Mouse (Mus musculus) forebrain, embryonic 16.5 days (tissue): ENCODE measurements around the gene Hnf1b. TPM values are rescaled to one million over a fixed set of nuclear protein-coding genes. Genes with fewer than 3 reads are reported as not detected.

Experiments
- ATAC-seq: fragments of 200-750 bp; cut with Nextera tagmentation; 2 replicates; pipeline ENCODE4 v1.8.0; 2017; ENCODE audit warnings: mild to moderate bottlenecking, moderate library complexity
- H3K27ac ChIP-seq: fragments of 300-500 bp; sonication (generic); 2 replicates; pipeline ENCODE4 v1.5.1; 2014; ENCODE audit warnings: low read length, control low read depth
- H3K27me3 ChIP-seq: fragments of 300-500 bp; sonication (generic); replicated peaks from 2 replicates; pipeline ENCODE4 v1.6.1; 2014; ENCODE audit warnings: low read length; ENCODE audit not compliant: control insufficient read depth, insufficient read depth
- H3K36me3 ChIP-seq: fragments of 300-500 bp; sonication (generic); 2 replicates; pipeline ENCODE4 v1.6.1; 2014; ENCODE audit not compliant: control insufficient read depth, insufficient read depth
- H3K4me1 ChIP-seq: fragments of 300-500 bp; sonication (generic); replicated peaks from 2 replicates; pipeline ENCODE4 v1.6.1; 2014; ENCODE audit warnings: low read length; ENCODE audit not compliant: control insufficient read depth, insufficient read depth
- H3K4me2 ChIP-seq: fragments of 300-500 bp; sonication (generic); 2 replicates; pipeline ENCODE4 v1.6.1; 2014; ENCODE audit warnings: mild to moderate bottlenecking, low read length, control low read depth
- H3K4me3 ChIP-seq: fragments of 300-500 bp; sonication (generic); replicated peaks from 2 replicates; pipeline ENCODE4 v1.5.1; 2014; ENCODE audit warnings: mild to moderate bottlenecking, low read length, control low read depth
- H3K9ac ChIP-seq: fragments of 300-500 bp; sonication (generic); replicated peaks from 2 replicates; pipeline ENCODE4 v1.6.1; 2014; ENCODE audit warnings: low read depth, low read length, control low read depth
- H3K9me3 ChIP-seq: fragments of 300-500 bp; sonication (generic); 2 replicates; pipeline ENCODE4 v1.6.1; 2016; ENCODE audit warnings: low read length; ENCODE audit not compliant: control insufficient read depth
- WGBS: fragments of 180-500 bp; shearing (Covaris S2); extraction: QIAGEN DNeasy Blood & Tissue Kit; methylation state at CpG from one replicate; pipeline ENCODE4 v1.1.7; 2014; 5-methylcytosine and 5-hydroxymethylcytosine counted together
- polyA plus RNA-seq: library from polyadenylated mRNA; unstranded; fragments of >200 nt; fragmentation: Nextera tagmentation; extraction: Ambion mirVana; gene quantifications from 2 replicates; pipeline ENCODE4 v1.2.1, GENCODE M21; 2015

Hnf1b gene
- polyA plus RNA-seq, 1 experiment from 2014 or later: 0.16 TPM

DNA sequence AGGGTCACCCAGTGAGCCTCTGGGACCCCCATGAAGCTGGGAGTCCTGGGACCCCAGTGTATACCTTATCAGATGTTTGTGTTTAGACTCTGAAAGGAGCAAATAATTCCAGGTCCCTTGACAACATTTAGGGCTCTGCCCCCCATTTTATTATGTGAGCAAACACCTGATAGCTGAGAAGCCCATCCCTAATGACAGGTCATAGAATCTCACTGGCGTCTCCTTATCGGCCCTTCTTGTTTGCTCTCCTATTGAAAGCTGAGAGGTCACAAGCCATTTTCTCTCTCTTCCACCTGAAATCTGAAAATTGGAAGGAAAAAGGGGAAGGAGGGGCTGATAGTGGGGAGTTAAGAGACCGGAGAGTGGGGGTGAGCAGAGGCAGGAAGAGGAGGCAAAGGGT is 52.9 kb downstream of the Hnf1b start:
- no peaks in the 10 kb centered on the region; the same call in 1 of the 2 replicates for H3K27me3 ChIP-seq
- no peak overlapping the region for H3K27ac ChIP-seq
- H3K4me2 ChIP-seq: no peak overlapping the region
- H3K4me1 ChIP-seq: no peaks in the 10 kb centered on the region
- no peak overlapping the region for H3K4me3 ChIP-seq
- no peaks in the 10 kb centered on the region for H3K9me3 ChIP-seq
- H3K9ac ChIP-seq: no peak overlapping the region
- no peaks in the 10 kb centered on the region for H3K36me3 ChIP-seq
- WGBS: 93% methylated on average over 3 of the region's 3 CpGs
- ATAC-seq: no peak

DNA sequence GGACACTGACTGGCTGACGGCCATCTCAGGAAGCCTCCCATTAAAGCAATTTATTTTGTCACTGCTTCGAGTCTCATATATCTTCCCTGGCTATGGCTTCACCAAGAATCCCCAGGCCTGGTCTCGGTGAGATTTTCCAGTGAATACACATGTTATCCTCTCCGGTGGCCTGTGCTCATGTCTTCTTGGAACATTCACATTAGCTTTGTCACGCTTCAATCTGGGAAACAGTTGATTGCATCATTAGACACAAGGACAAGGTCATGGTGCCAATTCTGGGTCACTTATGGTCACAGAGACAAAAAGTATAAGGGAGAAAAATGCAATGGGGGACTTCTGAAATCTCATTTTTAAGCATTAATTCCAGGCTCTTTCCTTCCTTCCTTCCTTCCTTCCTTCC is 55.9 kb downstream of the Hnf1b start:
- H3K4me3 ChIP-seq: no peak overlapping the region
- 87% methylated on average over 5 of the region's 5 CpGs for WGBS

DNA sequence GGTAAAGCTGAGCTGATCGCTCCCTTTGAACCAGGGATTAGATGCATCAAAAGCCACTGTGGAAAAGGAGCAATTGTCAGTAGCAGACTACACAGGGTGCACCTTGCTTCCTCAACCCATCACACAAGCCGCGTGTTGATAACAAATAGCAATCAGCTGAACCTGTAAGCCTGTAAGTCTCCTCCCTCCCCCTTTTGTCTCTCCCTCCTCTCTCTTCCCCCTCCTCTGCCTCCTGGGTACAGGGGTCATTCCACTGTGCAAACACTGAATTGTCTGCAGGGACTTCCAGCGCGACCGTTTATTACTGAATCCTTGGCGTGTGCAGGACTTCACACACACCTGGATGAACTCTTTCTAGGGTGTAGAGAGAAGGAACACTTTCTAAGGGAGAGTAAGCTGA is 58.5 kb downstream of the Hnf1b start:
- Histone ChIP-seq H3K36me3 (no peaks in the 10 kb centered on the region), H3K9me3 (no peaks in the 10 kb centered on the region), H3K9ac (no peak overlapping the region), H3K4me1 (no peaks in the 10 kb centered on the region), H3K4me2 (no peak overlapping the region), H3K4me3 (no peak overlapping the region), H3K27me3 (no peaks in the 10 kb centered on the region; the same call in 1 of the 2 replicates), H3K27ac (no peak overlapping the region)
- 17% methylated on average over 7 of the region's 7 CpGs for WGBS
- ATAC-seq: no peak

More for the DNA sequence above, 55.9 kb downstream of the Hnf1b start:
- no peaks in the 10 kb centered on the region for H3K36me3 ChIP-seq
- H3K9me3 ChIP-seq: no peaks in the 10 kb centered on the region
- ATAC-seq: no peak
- H3K4me1 ChIP-seq: no peaks in the 10 kb centered on the region
- no peak overlapping the region for H3K4me2 ChIP-seq
- H3K27ac ChIP-seq: no peak overlapping the region
- no peaks in the 10 kb centered on the region; the same call in 1 of the 2 replicates for H3K27me3 ChIP-seq
- H3K9ac ChIP-seq: no peak overlapping the region

DNA sequence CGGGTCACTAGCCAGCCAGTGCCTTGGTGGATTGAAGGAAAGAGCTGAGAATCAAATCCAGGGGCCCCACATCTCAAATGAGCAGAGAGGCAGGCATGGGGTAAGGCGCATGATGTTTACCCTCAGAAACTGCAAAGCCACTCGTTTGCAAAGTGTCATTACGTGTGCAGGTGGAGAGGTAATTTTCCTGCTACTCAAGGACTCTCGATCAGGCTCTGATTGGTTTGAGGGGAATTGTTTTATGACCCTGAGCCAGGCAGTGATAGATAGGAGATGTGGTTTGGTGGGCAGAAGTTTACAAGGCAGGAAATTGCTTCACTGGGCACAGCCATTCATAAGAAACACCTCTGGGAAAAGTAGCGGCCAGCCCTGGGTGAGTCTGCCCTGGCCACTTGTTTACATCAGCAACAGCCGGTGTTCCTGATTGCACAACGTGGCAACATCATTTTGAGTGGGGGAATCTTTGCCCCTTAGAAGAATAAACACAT is 64.0 kb downstream of the Hnf1b start:
- no peak for ATAC-seq
- Histone ChIP-seq H3K4me1 (no peaks in the 10 kb centered on the region), H3K4me2 (no peak overlapping the region), H3K4me3 (no peak overlapping the region), H3K27ac (no peak overlapping the region), H3K9me3 (no peaks in the 10 kb centered on the region), H3K36me3 (no peaks in the 10 kb centered on the region), H3K9ac (no peak overlapping the region), H3K27me3 (no peaks in the 10 kb centered on the region)
- WGBS: 79% methylated on average over 8 of the region's 8 CpGs

GRCm38 (mm10) chr11:83914501-83914900 is 64.6 kb downstream of the Hnf1b start:
- no peak overlapping the region for H3K4me2 ChIP-seq
- H3K9me3 ChIP-seq: no peaks in the 10 kb centered on the region
- H3K36me3 ChIP-seq: no peaks in the 10 kb centered on the region
- 89% methylated on average over 4 of the region's 4 CpGs for WGBS
- H3K4me3 ChIP-seq: no peak overlapping the region
- no peaks in the 10 kb centered on the region for H3K4me1 ChIP-seq
- H3K27me3 ChIP-seq: no peaks in the 10 kb centered on the region
- H3K9ac ChIP-seq: no peak overlapping the region
- no peak for ATAC-seq
- H3K27ac ChIP-seq: no peak overlapping the region

DNA sequence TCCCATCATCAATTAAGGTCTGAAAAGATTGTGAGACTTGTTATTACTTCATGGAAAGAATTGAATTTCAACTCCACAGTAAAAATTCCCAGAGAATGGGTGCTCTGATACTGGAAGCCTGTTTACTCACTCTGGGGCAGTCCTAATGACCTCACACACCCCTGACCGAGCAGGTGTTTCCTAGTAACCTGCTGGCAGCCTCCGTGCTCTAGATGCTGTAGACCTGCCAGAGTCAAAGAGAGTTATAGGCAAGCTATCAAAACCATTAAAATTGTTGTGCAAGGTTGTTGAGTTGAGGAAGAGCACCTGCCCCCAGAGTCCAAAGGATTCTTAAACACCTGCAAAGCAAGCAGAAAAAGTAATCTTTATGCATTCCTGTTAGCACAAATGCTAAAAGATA is 72.7 kb downstream of the Hnf1b start:
- H3K27ac ChIP-seq: no peak overlapping the region
- H3K4me2 ChIP-seq: no peak overlapping the region
- ATAC-seq: no peak
- no peak overlapping the region for H3K4me3 ChIP-seq
- H3K36me3 ChIP-seq: no peaks in the 10 kb centered on the region
- H3K4me1 ChIP-seq: no peaks in the 10 kb centered on the region
- H3K9me3 ChIP-seq: no peaks in the 10 kb centered on the region
- WGBS: 71% methylated on average over 2 of the region's 2 CpGs
- H3K27me3 ChIP-seq: no peaks in the 10 kb centered on the region
- no peak overlapping the region for H3K9ac ChIP-seq

- Histone ChIP-seq H3K4me2 (no peak overlapping the region), H3K4me1 (no peaks in the 10 kb centered on the region), H3K9ac (no peak overlapping the region), H3K27ac (no peak overlapping the region), H3K27me3 (no peaks in the 10 kb centered on the region), H3K4me3 (no peak overlapping the region), H3K9me3 (no peaks in the 10 kb centered on the region), H3K36me3 (no peaks in the 10 kb centered on the region)
- 62% methylated on average over 3 of the region's 3 CpGs for WGBS
- ATAC-seq: no peak
Observed at GRCm38 (mm10) chr11:83927097-83927496, 77.2 kb downstream of the Hnf1b start.

- H3K27ac ChIP-seq: no peak overlapping the region
- no peaks in the 10 kb centered on the region for H3K36me3 ChIP-seq
- H3K9me3 ChIP-seq: no peaks in the 10 kb centered on the region
- H3K27me3 ChIP-seq: no peaks in the 10 kb centered on the region
- no peak for ATAC-seq
- H3K9ac ChIP-seq: no peak overlapping the region
- no peaks in the 10 kb centered on the region for H3K4me1 ChIP-seq
- no peak overlapping the region for H3K4me3 ChIP-seq
- H3K4me2 ChIP-seq: no peak overlapping the region
- 78% methylated on average over 10 of the region's 10 CpGs for WGBS
Observed at GRCm38 (mm10) chr11:83932506-83933106, 82.7 kb downstream of the Hnf1b start.

DNA sequence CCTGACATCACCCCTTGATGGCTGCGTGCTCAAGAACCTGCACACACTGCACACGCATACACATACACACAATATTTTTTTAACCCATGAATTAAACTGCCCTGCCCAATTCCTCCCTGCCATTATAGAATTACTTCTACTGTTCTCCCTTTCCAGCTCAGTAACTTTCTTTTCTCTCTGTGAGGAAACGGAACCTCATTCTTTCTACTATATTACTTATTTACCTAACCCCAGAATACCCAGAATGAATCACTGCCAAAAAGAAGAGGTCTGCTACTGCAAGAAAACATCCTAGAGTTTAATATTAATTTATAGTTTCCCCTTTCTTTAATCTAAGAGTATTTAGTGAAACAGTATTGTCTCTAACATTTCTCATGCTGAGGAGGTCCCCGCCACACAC is 83.5 kb downstream of the Hnf1b start:
- no peaks in the 10 kb centered on the region for H3K9me3 ChIP-seq
- no peak overlapping the region for H3K4me3 ChIP-seq
- H3K36me3 ChIP-seq: no peaks in the 10 kb centered on the region
- H3K9ac ChIP-seq: no peak overlapping the region
- no peak overlapping the region for H3K4me2 ChIP-seq
- no peak for ATAC-seq
- H3K27ac ChIP-seq: no peak overlapping the region
- WGBS: 95% methylated on average over 4 of the region's 4 CpGs
- H3K4me1 ChIP-seq: no peaks in the 10 kb centered on the region
- H3K27me3 ChIP-seq: no peaks in the 10 kb centered on the region
